Mouse (Mus musculus): Measurements from ENCODE around the gene Vps72. TPM values are rescaled to one million over a fixed set of nuclear protein-coding genes. Genes with fewer than 3 reads are reported as not detected.

Gene Vps72
- total RNA-seq, 2 experiments from 2014 or later = 46.2 to 50.3 TPM

GRCm38 (mm10) chr3:95162345-95162628 lies 51.5 kb downstream of the Vps72 start:
- DNase-seq (ENCODE audit: extremely low spot score in 1 of 2, low spot score in 1 of 2) = no peak

DNA sequence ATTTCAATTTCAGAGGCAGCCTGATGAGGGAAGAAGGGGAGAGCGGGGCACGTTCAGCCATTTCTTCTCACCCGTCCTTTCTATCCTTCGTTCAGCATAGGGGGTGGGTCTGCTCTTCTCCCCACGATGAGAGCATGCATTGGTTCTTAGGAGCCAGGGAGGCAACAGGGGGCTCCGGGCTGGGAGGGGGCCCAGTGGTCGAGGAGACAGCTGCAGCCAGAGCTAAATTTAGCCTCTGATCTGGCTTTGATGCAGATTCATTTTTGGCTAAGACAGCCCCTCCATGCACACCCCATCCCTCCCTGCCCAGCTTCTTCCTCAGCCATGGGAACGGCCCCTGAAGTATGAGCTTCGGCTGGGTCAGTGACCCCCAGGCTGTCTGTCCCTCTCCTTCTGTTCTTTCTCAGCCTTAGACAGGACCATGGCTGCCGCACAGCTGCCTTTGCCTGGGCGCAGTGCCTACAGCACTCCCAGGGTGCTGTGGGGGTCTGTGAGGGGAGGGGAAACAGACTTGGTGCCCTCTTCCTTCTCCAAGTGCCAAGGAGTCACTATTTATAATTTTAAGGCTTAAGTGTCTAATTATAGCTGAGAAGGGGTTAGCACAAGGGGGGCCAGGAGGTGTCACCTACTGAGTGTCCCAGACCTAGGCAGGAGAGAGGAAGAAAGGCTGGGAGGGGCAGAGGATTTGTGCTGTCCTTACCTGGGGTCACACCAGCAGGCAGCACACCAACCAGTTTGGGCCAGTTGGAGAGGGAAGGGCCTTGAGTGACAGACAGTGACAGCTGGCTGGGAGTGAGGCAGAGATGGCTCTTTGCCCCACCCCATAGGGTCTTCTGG lies 52.8 kb downstream of the Vps72 start:
- no peak for DNase-seq (ENCODE audit: extremely low spot score in 1 of 2, low spot score in 1 of 2)

DNA sequence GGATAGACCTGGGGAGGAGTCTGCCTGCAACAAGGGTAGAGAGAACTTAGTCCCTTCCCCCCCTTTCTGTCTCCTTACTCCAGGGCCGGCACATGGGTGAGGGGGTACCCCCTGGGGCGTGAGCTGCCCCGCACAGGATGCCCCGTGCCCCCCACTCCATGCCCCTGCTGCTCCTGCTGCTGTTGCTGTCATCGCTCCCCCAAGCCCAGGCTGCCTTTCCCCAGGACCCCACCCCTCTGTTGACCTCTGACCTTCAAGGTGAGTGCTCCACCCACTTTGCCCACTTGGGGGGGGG lies 53.4 kb downstream of the Vps72 start:
- DNase-seq (ENCODE audit: extremely low spot score in 1 of 2, low spot score in 1 of 2) = no peak

GRCm38 (mm10) chr3:95164840-95165239 lies 54.0 kb downstream of the Vps72 start:
- no peak for DNase-seq (ENCODE audit: extremely low spot score in 1 of 2, low spot score in 1 of 2)

DNA sequence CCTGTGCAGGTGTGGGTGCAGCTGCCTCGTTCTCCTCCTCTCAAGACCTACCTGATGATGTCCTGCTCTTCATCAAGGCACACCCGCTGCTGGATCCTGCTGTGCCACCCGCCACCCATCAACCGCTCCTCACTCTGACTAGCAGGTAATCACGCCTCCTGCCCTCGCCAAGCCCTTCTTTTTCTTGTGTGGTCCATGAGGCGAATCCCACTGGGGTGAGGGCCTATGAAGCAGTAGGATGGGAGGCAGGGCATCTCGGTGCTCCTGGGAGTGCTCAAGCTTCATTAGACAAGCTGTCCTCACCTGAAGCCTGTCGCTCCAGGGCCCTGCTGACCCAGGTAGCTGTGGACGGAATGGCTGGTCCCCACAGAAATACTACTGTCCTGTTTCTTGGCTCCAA lies 59.2 kb downstream of the Vps72 start:
- no peak for DNase-seq (ENCODE audit: extremely low spot score in 1 of 2, low spot score in 1 of 2)

- no peak for DNase-seq (ENCODE audit: extremely low spot score in 1 of 2, low spot score in 1 of 2)
Observed at GRCm38 (mm10) chr3:95171105-95171504, 60.3 kb downstream of the Vps72 start.

Small RNA genes within 50 kb of the gene (microRNA-seq; reads per million reads assigned to microRNA genes)
- gene Mir8099-1 = 0 reads per million in 2 experiments

Other genes with a start within 250 kb of the Vps72 start
- 100 to 1,000 TPM; 253 to 304 TPM for gene Psmb4, start 224.1 kb upstream of the Vps72 start, total RNA-seq (2021)
- gene Selenbp1, start 178.0 kb upstream of the Vps72 start, total RNA-seq (2021) = 10 to 100 TPM; 10.3 to 10.6 TPM
- gene Rfx5, start 156.9 kb upstream of the Vps72 start, total RNA-seq (2021) = 10 to 100 TPM; 18.8 to 22.3 TPM
- gene Pi4kb, start 136.3 kb upstream of the Vps72 start, total RNA-seq (2021) = 10 to 100 TPM; 52.5 to 58.0 TPM
- gene Zfp687, start 95.6 kb upstream of the Vps72 start, total RNA-seq (2021) = 10 to 100 TPM; 23.4 to 30.0 TPM
- gene Psmd4, start 68.4 kb upstream of the Vps72 start, total RNA-seq (2021) = 100 to 1,000 TPM; 156 to 163 TPM
- gene Pip5k1a, start 4.1 kb upstream of the Vps72 start, total RNA-seq (2021) = 10 to 100 TPM; 57.6 to 58.0 TPM
- gene Tmod4, start 13.5 kb downstream of the Vps72 start, total RNA-seq (2021) = under 1 TPM; 0.76 to 0.94 TPM
- 10 to 100 TPM; 43.1 to 48.2 TPM for gene Scnm1, start 23.0 kb downstream of the Vps72 start, total RNA-seq (2021)
- gene Lysmd1, start 23.1 kb downstream of the Vps72 start, total RNA-seq (2021) = 10 to 100 TPM; 16.5 to 18.4 TPM
- 1 to 10 TPM; 2.1 to 3.1 TPM for gene Tnfaip8l2, start 31.3 kb downstream of the Vps72 start, total RNA-seq (2021)
- gene Sema6c, start 49.4 kb downstream of the Vps72 start, total RNA-seq (2021) = 10 to 100 TPM; 35.1 to 41.9 TPM
- gene Gabpb2, start 106.9 kb downstream of the Vps72 start, total RNA-seq (2021) = 10 to 100 TPM; 10.9 to 15.1 TPM
- 10 to 100 TPM; 73.5 to 83.9 TPM for gene Cdc42se1, start 117.7 kb downstream of the Vps72 start, total RNA-seq (2021)
- 100 to 1,000 TPM; 350 to 366 TPM for gene Mllt11, start 121.1 kb downstream of the Vps72 start, total RNA-seq (2021)
- under 1 TPM in 1 of 2 experiments, not detected in 1; 0.12 TPM for gene Gm128, start 130.6 kb downstream of the Vps72 start, total RNA-seq (2021)
- gene Bnipl, start 140.2 kb downstream of the Vps72 start, total RNA-seq (2021) = under 1 TPM; 0.22 to 0.52 TPM
- gene Mindy1, start 170.3 kb downstream of the Vps72 start, total RNA-seq (2021) = 10 to 100 TPM; 21.5 to 24.2 TPM
- gene Prune1, start 171.1 kb downstream of the Vps72 start, total RNA-seq (2021) = 10 to 100 TPM; 20.6 to 22.6 TPM
- 1 to 10 TPM in 1 of 2 experiments, under 1 TPM in 1; 0.47 to 1.2 TPM for gene Anxa9, start 196.2 kb downstream of the Vps72 start, total RNA-seq (2021)
- gene Cers2, start 203.8 kb downstream of the Vps72 start, total RNA-seq (2021) = 10 to 100 TPM; 71.2 to 73.9 TPM
- gene Setdb1, start 246.2 kb downstream of the Vps72 start, total RNA-seq (2021) = 10 to 100 TPM; 34.3 to 39.4 TPM

All from layer of hippocampus, postnatal 25 days (tissue).